Mouse (Mus musculus): ENCODE measurements around the gene Rbm26.

GRCm38 (mm10) chr14:105071010-105071509 lies 106.1 kb downstream of the Rbm26 start:
- TF ChIP-seq CTCF (IDR thresholded peaks at IDR 0.05; ENCODE audit: low read depth) (no peak), EP300 (IDR thresholded peaks at IDR 0.05; ENCODE audit: low read depth) (no peak)

All from liver, postnatal 0 days (tissue).